Mouse (Mus musculus) embryonic facial prominence, embryonic 11.5 days (tissue): ENCODE measurements around the gene Adcy4. TPM values are rescaled to one million over a fixed set of nuclear protein-coding genes. Genes with fewer than 3 reads are reported as not detected.

Source experiments
- ATAC-seq: fragments of 200-750 bp; cut with Nextera tagmentation; replicated peaks from 2 replicates; pipeline ENCODE4 v1.8.0; 2017; ENCODE audit warnings: low read depth; ENCODE audit not compliant: insufficient number of reproducible peaks, low FRiP score, low TSS enrichment
- DNase-seq: peaks from one replicate; pipeline ENCODE4 v3.0.0-alpha.2; 2015; ENCODE audit warnings: low spot score
- H3K27ac ChIP-seq: fragments of 300-500 bp; sonication (generic); replicated peaks from 2 replicates; pipeline ENCODE4 v1.5.1; 2014; ENCODE audit warnings: mild to moderate bottlenecking, low read depth, low read length, control low read depth
- H3K27me3 ChIP-seq: fragments of 300-500 bp; sonication (generic); 2 replicates; pipeline ENCODE4 v1.6.1; 2014; ENCODE audit warnings: mild to moderate bottlenecking, low read length, moderate library complexity, mixed read lengths; ENCODE audit not compliant: control insufficient read depth, insufficient read depth
- H3K36me3 ChIP-seq: fragments of 300-500 bp; sonication (generic); replicated peaks from 2 replicates; pipeline ENCODE4 v1.6.1; 2014; ENCODE audit warnings: low read depth, mild to moderate bottlenecking, low read length, moderate library complexity, mixed read lengths; ENCODE audit not compliant: control insufficient read depth, insufficient read depth
- H3K4me1 ChIP-seq: fragments of 300-500 bp; sonication (generic); 2 replicates; pipeline ENCODE4 v1.6.1; 2014; ENCODE audit warnings: low read length, mixed read lengths; ENCODE audit not compliant: control insufficient read depth, insufficient read depth
- H3K4me2 ChIP-seq: fragments of 300-500 bp; sonication (generic); 2 replicates; pipeline ENCODE4 v1.6.1; 2014; ENCODE audit warnings: low read depth, mild to moderate bottlenecking, control low read depth, low read length, moderate library complexity
- H3K4me3 ChIP-seq: fragments of 300-500 bp; sonication (generic); 2 replicates; pipeline ENCODE4 v1.5.1; 2014; ENCODE audit warnings: low read depth, low read length, control low read depth
- H3K9ac ChIP-seq: fragments of 300-500 bp; sonication (generic); replicated peaks from 2 replicates; pipeline ENCODE4 v1.6.1; 2014; ENCODE audit warnings: mild to moderate bottlenecking, control low read depth, low read length
- H3K9me3 ChIP-seq: fragments of 300-500 bp; sonication (generic); replicated peaks from 2 replicates; pipeline ENCODE4 v1.6.1; 2016; ENCODE audit warnings: mild to moderate bottlenecking, low read length, inconsistent platforms, mixed read lengths; ENCODE audit not compliant: control insufficient read depth
- WGBS: fragments of 180-500 bp; shearing (Covaris S2); extraction: QIAGEN DNeasy Blood & Tissue Kit; methylation state at CpG from one replicate; pipeline ENCODE4 v1.1.7; 2014; 5-methylcytosine and 5-hydroxymethylcytosine counted together
- polyA plus RNA-seq: library from polyadenylated mRNA; unstranded; fragments of >200 nt; fragmentation: Nextera tagmentation; extraction: Ambion mirVana; gene quantifications from 2 replicates; pipeline ENCODE4 v1.2.1, GENCODE M21; 2014

Adcy4 gene
- polyA plus RNA-seq, 1 experiment from 2014 or later: 10.6 TPM

DNA sequence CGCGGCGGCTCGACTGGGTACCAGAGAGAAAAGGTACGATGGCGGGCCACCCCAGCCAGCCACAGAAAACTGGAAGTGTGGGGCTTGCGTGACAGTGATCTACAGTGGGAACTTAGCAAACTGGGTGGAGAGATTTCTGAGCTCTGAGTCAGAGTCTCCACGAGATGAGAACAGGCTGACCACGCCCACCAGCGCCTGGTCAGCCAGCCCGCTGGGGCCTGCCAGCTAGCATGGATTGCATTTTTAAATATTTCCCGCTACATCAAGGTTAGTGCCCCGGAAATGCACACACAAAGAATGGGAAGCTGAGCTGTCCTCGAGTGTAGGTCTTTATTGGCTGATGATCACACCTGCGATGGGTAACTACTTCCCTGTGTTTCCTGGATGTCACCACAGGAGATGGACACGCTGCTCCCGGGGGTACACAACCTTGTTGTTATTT, 31.4 kb upstream of the Adcy4 start:
- peak overlapping the region; percentile 47 for H3K9ac ChIP-seq
- WGBS: 26% methylated on average over 17 of the region's 17 CpGs
- peak; percentile 69 for DNase-seq
- H3K27me3 ChIP-seq: no peaks in the 10 kb centered on the region
- H3K4me1 ChIP-seq: no peaks in the 10 kb centered on the region
- no peaks in the 10 kb centered on the region for H3K9me3 ChIP-seq
- H3K36me3 ChIP-seq: no peaks in the 10 kb centered on the region
- H3K4me2 ChIP-seq: peak overlapping the region; percentile 63
- ATAC-seq: 0 out of 2 replicates have a peak, but pooled peaks have one; percentile 44
- 0 out of 2 replicates have a peak overlapping the region, but pooled peaks have one; percentile 8 for H3K27ac ChIP-seq
- peak overlapping the region; percentile 47 for H3K4me3 ChIP-seq

DNA sequence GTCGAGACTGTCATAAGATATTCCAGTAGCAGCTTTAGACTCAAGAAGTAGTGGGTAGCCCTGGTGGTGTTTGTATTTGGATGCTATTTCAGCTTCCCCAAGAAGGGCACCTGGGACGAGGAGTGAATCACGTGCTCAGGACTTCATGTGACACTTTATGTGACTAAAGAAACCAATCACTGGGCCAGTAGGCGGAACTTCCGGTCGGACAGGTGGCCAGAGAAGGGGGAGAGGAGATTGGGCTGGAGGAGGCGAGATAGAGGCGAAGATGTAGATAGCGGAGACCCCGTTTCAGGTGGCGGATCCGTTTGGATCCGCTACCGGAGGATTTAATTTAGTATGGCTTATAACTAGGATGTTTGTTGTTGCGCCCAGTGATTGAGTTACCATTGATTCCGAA, 31.0 kb upstream of the Adcy4 start:
- Histone ChIP-seq H3K4me1 (no peaks in the 10 kb centered on the region), H3K27ac (0 out of 2 replicates have a peak overlapping the region, but pooled peaks have one; percentile 8)
- 22% methylated on average over 16 of the region's 16 CpGs for WGBS

DNA sequence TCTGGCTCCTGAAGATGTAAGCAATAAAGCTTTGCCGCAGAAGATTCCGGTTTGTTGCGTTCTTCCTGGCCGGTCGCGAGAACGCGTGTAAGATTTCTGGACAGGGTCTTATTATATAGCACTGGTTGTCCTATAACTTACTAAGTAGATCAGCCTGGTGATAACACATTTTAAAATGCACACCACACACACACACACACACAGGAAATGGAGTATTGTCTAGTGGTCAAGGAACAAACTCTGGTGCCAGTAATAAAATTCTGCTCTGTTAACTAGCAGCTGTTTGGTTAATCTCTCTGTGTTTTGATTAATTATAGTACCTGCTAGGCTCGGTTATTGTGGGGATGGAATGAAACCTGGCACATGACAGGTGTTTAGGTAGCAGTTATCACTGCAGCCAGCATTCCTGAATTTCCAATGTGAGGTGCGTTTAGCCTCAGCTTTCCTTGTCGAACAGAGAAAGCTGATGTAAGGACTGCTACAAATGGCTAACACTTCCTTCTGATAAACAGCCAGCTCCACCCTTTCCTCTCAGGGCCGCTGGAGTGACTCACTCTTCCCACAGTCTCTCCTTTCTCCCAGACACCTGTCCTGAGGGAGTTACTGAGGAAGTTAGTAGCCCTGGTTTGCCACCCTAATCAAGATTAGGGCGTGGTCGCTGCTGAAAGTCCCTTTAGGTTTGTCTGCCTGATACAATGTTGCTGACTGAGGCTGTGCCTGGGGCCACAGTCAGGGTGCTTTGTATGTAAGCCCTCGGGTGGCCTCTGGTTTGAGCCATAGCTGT, 11.7 kb upstream of the Adcy4 start:
- no peak overlapping the region for H3K4me2 ChIP-seq
- no peak overlapping the region for H3K4me3 ChIP-seq
- no peaks in the 10 kb centered on the region for H3K27me3 ChIP-seq
- H3K27ac ChIP-seq: no peak overlapping the region
- ATAC-seq (no peak), DNase-seq (no peak)
- no peaks in the 10 kb centered on the region for H3K36me3 ChIP-seq
- H3K4me1 ChIP-seq: no peaks in the 10 kb centered on the region
- 86% methylated on average over 15 of the region's 15 CpGs for WGBS
- H3K9ac ChIP-seq: no peak overlapping the region
- H3K9me3 ChIP-seq: no peaks in the 10 kb centered on the region

More for the DNA sequence above, 31.0 kb upstream of the Adcy4 start:
- Histone ChIP-seq H3K36me3 (no peaks in the 10 kb centered on the region), H3K9ac (peak overlapping the region; percentile 47), H3K27me3 (no peaks in the 10 kb centered on the region), H3K4me2 (peak overlapping the region; percentile 63), H3K9me3 (no peaks in the 10 kb centered on the region), H3K4me3 (peak overlapping the region; percentile 47)
- ATAC-seq (no peak), DNase-seq (peak; percentile 88)

DNA sequence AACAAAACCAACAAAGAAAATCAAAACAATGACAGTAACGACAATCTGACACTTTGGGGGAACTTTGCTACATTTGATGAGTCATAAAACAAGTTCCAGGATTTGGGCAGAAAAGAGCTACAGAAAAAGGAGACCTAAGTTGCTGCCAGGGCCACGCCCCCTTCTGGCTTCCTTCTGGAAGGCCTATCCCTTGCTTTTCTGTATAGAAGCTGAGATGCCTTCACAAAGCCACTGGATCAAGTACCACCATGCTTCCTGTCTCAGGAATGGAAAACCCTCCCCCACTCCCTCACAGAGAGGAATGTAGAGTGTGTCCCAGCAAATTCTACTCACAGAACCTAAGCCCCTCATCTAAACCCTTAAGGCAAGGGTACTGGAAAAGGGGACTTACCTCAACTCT, 10.1 kb upstream of the Adcy4 start:
- H3K9ac ChIP-seq: no peak overlapping the region
- ATAC-seq: no peak
- DNase-seq: no peak
- no peaks in the 10 kb centered on the region for H3K4me1 ChIP-seq
- H3K9me3 ChIP-seq: no peaks in the 10 kb centered on the region
- 63% methylated on average over 2 of the region's 2 CpGs for WGBS
- H3K4me3 ChIP-seq: no peak overlapping the region
- H3K27ac ChIP-seq: no peak overlapping the region
- no peaks in the 10 kb centered on the region for H3K27me3 ChIP-seq
- H3K36me3 ChIP-seq: no peaks in the 10 kb centered on the region
- no peak overlapping the region for H3K4me2 ChIP-seq

DNA sequence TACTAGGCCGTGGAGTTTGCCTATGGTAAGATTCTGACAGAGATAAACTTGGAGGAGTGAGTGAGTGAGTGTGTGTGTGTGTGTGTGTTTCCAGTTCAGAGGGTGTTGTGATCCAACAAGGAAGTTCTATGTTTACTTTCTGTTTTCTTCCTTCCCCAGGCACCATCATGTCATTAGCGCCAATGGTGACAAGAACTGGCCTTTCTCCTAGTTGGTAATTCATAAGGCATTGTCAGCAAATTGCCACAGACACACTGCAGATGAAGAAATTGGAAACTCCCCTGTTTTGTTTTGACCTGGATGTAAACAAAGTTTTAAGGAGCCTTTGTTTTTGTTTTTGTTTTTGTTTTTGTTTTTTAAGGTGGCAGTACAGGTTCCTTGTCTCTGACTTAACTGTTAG, 9.6 kb upstream of the Adcy4 start:
- H3K36me3 ChIP-seq: no peaks in the 10 kb centered on the region
- H3K9me3 ChIP-seq: no peaks in the 10 kb centered on the region
- no peaks in the 10 kb centered on the region; the same call in none of the 2 replicates for H3K27me3 ChIP-seq
- H3K27ac ChIP-seq: no peak overlapping the region
- no peak for DNase-seq
- H3K4me3 ChIP-seq: no peak overlapping the region
- H3K4me2 ChIP-seq: no peak overlapping the region
- WGBS: 75% methylated on average over 2 of the region's 2 CpGs
- H3K4me1 ChIP-seq: no peaks in the 10 kb centered on the region
- no peak overlapping the region for H3K9ac ChIP-seq
- no peak for ATAC-seq

DNA sequence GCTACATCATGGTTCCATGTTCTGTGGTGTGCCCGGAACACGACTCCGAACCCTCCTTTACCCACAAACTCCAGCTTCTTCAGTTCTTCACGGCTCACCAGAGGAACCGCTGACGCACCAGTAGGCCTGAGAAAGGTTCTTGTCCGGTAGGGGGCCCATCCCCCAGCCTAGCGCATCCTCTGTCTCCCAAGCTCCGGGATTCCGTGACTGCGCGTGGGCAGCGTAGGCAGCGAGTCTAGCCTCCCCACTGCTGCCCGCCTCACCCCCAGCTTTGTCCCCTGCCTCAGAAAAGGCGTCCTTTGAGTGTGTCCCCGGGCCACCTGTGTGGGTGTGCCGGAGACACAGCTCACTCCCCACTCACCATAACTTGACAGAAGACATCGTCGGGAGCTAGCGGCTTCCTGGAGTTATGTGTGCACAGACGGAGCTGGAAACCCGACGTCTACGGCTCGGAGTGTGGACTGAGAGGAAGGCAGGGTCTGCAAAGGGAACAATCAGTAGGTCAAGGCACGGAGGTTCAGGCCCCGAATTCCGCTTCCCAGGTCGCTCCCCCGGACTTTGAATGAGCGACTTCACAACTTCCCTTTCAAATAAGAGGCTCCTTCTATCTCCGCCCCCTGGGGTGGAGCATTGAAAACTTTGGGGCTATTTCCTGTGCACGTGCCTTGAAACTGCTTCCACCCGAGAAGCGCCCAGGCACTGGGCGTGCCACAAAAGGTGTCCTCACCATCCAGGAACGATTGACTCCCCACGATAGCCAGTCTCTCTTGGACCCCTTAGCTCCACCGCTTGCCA, 4.6 kb upstream of the Adcy4 start, which contains the start of gene Ripk3:
Ripk3 (minus strand) TSS at position 610 of the 795 bp plus-strand sequence.
- H3K9ac ChIP-seq: peak within 1 kb of the TSS; percentile 37; the same call in 1 of the 2 replicates
- H3K36me3 ChIP-seq: no peaks in the 10 kb centered on the region
- no peaks in the 10 kb centered on the region for H3K9me3 ChIP-seq
- H3K4me2 ChIP-seq: peak within 1 kb of the TSS; percentile 57
- no peak within 1 kb of the TSS for H3K27ac ChIP-seq
- H3K4me1 ChIP-seq: no peaks in the 10 kb centered on the region
- no peak for ATAC-seq
- H3K4me3 ChIP-seq: peak within 1 kb of the TSS; percentile 42
- 3% methylated on average over 40 of the region's 40 CpGs for WGBS
- no peaks in the 10 kb centered on the region; the same call in none of the 2 replicates for H3K27me3 ChIP-seq
- DNase-seq: peak; percentile 56

DNA sequence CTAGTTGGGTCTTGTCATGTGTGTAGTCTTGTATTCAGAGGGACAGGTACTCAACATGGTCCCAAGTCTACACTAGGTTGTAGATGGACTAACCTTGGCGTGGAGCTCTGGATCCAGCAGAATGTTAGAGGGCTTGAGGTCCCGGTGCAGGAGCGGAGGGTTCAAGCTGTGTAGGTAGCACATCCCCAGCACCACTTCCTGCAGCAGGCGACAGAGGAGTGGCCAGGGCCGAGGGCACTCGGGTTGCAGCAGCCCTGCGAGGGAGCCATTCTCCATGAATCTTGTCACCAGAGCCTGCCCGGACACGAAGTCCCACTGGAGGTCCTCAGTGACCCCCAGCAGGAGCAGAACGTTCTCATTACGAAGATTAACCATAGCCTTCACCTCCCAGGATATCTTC, 3.8 kb upstream of the Adcy4 start:
- H3K36me3 ChIP-seq: no peaks in the 10 kb centered on the region
- H3K9me3 ChIP-seq: no peaks in the 10 kb centered on the region
- no peak overlapping the region for H3K4me2 ChIP-seq
- no peak overlapping the region for H3K4me3 ChIP-seq
- H3K27ac ChIP-seq: no peak overlapping the region
- no peaks in the 10 kb centered on the region; the same call in none of the 2 replicates for H3K27me3 ChIP-seq
- DNase-seq (no peak), ATAC-seq (no peak)
- no peak overlapping the region for H3K9ac ChIP-seq
- H3K4me1 ChIP-seq: no peaks in the 10 kb centered on the region
- WGBS: 26% methylated on average over 11 of the region's 11 CpGs
